23 mouse cellular contexts compared by ENCODE assay signal in genomic region chr1:178631863-178632262, GRCm38 (mm10).
DNase-seq lines count a peak whose midpoint lies in the region; ATAC-seq and TF ChIP-seq lines count a peak whose summit lies in the region.
"Had no signal": no experiment of that assay in that cellular context is flagged by ENCODE, and none has a peak within 500 bp of the region (broad histone marks: within the 10 kb centered on the region; RNA-seq: fewer than 3 reads in every experiment).

No protein-coding gene starts in this region.

- H3K36me3 ChIP-seq in embryonic facial prominence, embryonic 12.5 days, result no peaks in the 10 kb centered on the region
- no peaks in the 10 kb centered on the region; the same call in 1 of the 2 replicates for H3K36me3 ChIP-seq in embryonic facial prominence, embryonic 10.5 days (replicated peaks)
- no peaks in the 10 kb centered on the region for H3K36me3 ChIP-seq in heart, embryonic 16.5 days (ENCODE audit: control insufficient read depth, insufficient read depth)
- peaks cover 0 to 22% of the 10 kb centered on the region in 2 experiments; a peak in 2 of 4 replicates for H3K36me3 ChIP-seq in MEL (ENCODE audit: control insufficient read depth in 1 of 2, insufficient read depth in 2 of 2, low read length in 2 of 2)
- H3K36me3 ChIP-seq in hindbrain, embryonic 12.5 days, result no peaks in the 10 kb centered on the region
- H3K36me3 ChIP-seq: forebrain, embryonic 10.5 days; limb, embryonic 15.5 days; liver, embryonic 15.5 days had no signal

- H3K79me2 ChIP-seq in MEL (ENCODE audit: control insufficient read depth, insufficient read depth, low read length, poor library complexity), result no peaks in the 10 kb centered on the region

- no peak overlapping the region for H3K4me3 ChIP-seq in embryonic facial prominence, embryonic 12.5 days
- H3K4me3 ChIP-seq in embryonic facial prominence, embryonic 10.5 days, result no peak overlapping the region
- H3K4me3 ChIP-seq in heart, embryonic 16.5 days (ENCODE audit: low read length), result no peak overlapping the region
- no peak overlapping the region for H3K4me3 ChIP-seq in MEL (ENCODE audit: control insufficient read depth in 1 of 2, insufficient read depth in 1 of 2, low read depth in 2 of 2, low read length in 2 of 2)
- H3K4me3 ChIP-seq in hindbrain, embryonic 12.5 days, result no peak overlapping the region
- H3K4me3 ChIP-seq: forebrain, embryonic 10.5 days; limb, embryonic 15.5 days; liver, embryonic 15.5 days had no signal

- H3K4me1 ChIP-seq in embryonic facial prominence, embryonic 12.5 days, result peaks cover 35% of the 10 kb centered on the region
- peaks cover 40% of the 10 kb centered on the region for H3K4me1 ChIP-seq in embryonic facial prominence, embryonic 10.5 days
- H3K4me1 ChIP-seq in heart, embryonic 16.5 days (ENCODE audit: control insufficient read depth, insufficient read depth, low read length), result peaks cover 19% of the 10 kb centered on the region
- H3K4me1 ChIP-seq in MEL (ENCODE audit: control insufficient read depth in 1 of 2, insufficient read depth in 2 of 2, low read length in 2 of 2), result peaks cover 18 to 29% of the 10 kb centered on the region in 2 experiments
- H3K4me1 ChIP-seq in hindbrain, embryonic 12.5 days, result peaks cover 15% of the 10 kb centered on the region

- H3K4me2 ChIP-seq in embryonic facial prominence, embryonic 12.5 days (replicated peaks), result no peak overlapping the region
- H3K4me2 ChIP-seq in heart, embryonic 16.5 days (ENCODE audit: low read depth, low read length), result no peak overlapping the region
- H3K4me2 ChIP-seq in hindbrain, embryonic 12.5 days (replicated peaks), result no peak overlapping the region
- H3K4me2 ChIP-seq: hindbrain, embryonic 14.5 days; limb, embryonic 15.5 days; liver, embryonic 15.5 days had no signal

- H3K9ac ChIP-seq in embryonic facial prominence, embryonic 12.5 days, result no peak overlapping the region
- no peak overlapping the region for H3K9ac ChIP-seq in heart, embryonic 16.5 days (ENCODE audit: low read length)
- no peak overlapping the region for H3K9ac ChIP-seq in MEL (ENCODE audit: control insufficient read depth, low read depth, low read length, poor library complexity, severe bottlenecking)
- no peak overlapping the region for H3K9ac ChIP-seq in hindbrain, embryonic 12.5 days
- H3K9ac ChIP-seq: hindbrain, embryonic 14.5 days; limb, embryonic 15.5 days; liver, embryonic 15.5 days had no signal

- no peak for TF ChIP-seq RAD21 in MEL (IDR thresholded peaks at IDR 0.05; ENCODE audit: low read depth, low read length)

- WGBS in embryonic facial prominence, embryonic 12.5 days, result 44% methylated on average over 7 of the region's 7 CpGs
- WGBS in embryonic facial prominence, embryonic 10.5 days, result 57% methylated on average over 7 of the region's 7 CpGs
- WGBS in heart, embryonic 16.5 days, result 28% methylated on average over 7 of the region's 7 CpGs
- WGBS in hindbrain, embryonic 12.5 days, result 68% methylated on average over 7 of the region's 7 CpGs

- H3K27me3 ChIP-seq in embryonic facial prominence, embryonic 12.5 days, result no peaks in the 10 kb centered on the region
- no peaks in the 10 kb centered on the region for H3K27me3 ChIP-seq in embryonic facial prominence, embryonic 10.5 days (replicated peaks; ENCODE audit: low read depth, poor library complexity, severe bottlenecking)
- no peaks in the 10 kb centered on the region for H3K27me3 ChIP-seq in heart, embryonic 16.5 days (ENCODE audit: control insufficient read depth, insufficient read depth, low read length)
- H3K27me3 ChIP-seq in MEL (ENCODE audit: control insufficient read depth in 1 of 2, insufficient read depth in 2 of 2, low read length in 2 of 2), result no peaks in the 10 kb centered on the region
- no peaks in the 10 kb centered on the region for H3K27me3 ChIP-seq in hindbrain, embryonic 12.5 days
- H3K27me3 ChIP-seq: limb, embryonic 15.5 days had no signal

- peak; percentile 5 to 32; a peak in 1 of 4 replicates for TF ChIP-seq EP300 in MEL (IDR thresholded peaks at IDR 0.05; ENCODE audit: low read depth in 1 of 2, low read length in 2 of 2)

- no peak for DNase-seq in embryonic facial prominence, embryonic 10.5 days (ENCODE audit: low spot score)
- DNase-seq in heart, adult 11 months, result no peak
- peak; percentile 34 for DNase-seq in MEL (ENCODE audit: low read depth, low spot score)
- peak; percentile 19 for DNase-seq in lung, postnatal 36 days
- DNase-seq in right cerebral cortex, adult 2 months (ENCODE audit: low spot score in 2 of 2), result no peak
- DNase-seq: adrenal gland, postnatal 14 days; cerebellum, adult 9-10 months; kidney, adult 8-10 months; kidney, postnatal 10 days; left cerebral cortex, postnatal 4 days; midbrain, embryonic 14.5 days; right cerebral cortex, postnatal 14 days; thymus, adult 2 months; thymus, postnatal 4 days had no signal

- TF ChIP-seq POLR2A in MEL (IDR thresholded peaks at IDR 0.05; ENCODE audit: control insufficient read depth in 1 of 2, insufficient read depth in 1 of 2, low read depth in 1 of 2, low read length in 2 of 2, poor library complexity in 1 of 2), result no peak

- TF ChIP-seq CTCF in MEL (IDR thresholded peaks at IDR 0.05 in 2 of 3, conservative IDR thresholded peaks at IDR 0.05 in 1 of 3; ENCODE audit: control insufficient read depth in 1 of 3, insufficient read depth in 1 of 3, low read depth in 2 of 3, low read length in 3 of 3, poor library complexity in 1 of 3, severe bottlenecking in 1 of 3), result no peak

- H3K9me3 ChIP-seq in embryonic facial prominence, embryonic 12.5 days, result no peaks in the 10 kb centered on the region
- no peaks in the 10 kb centered on the region for H3K9me3 ChIP-seq in embryonic facial prominence, embryonic 10.5 days
- H3K9me3 ChIP-seq in heart, embryonic 16.5 days (replicated peaks; ENCODE audit: control insufficient read depth, low read length), result no peaks in the 10 kb centered on the region
- H3K9me3 ChIP-seq in MEL (replicated peaks; ENCODE audit: insufficient read depth, low read length), result no peaks in the 10 kb centered on the region
- no peaks in the 10 kb centered on the region for H3K9me3 ChIP-seq in hindbrain, embryonic 12.5 days (replicated peaks)
- H3K9me3 ChIP-seq: forebrain, embryonic 10.5 days; limb, embryonic 15.5 days; liver, embryonic 15.5 days had no signal

- H3K27ac ChIP-seq in embryonic facial prominence, embryonic 12.5 days, result 0 out of 2 replicates have a peak overlapping the region, but pooled peaks have one; percentile 43
- H3K27ac ChIP-seq in embryonic facial prominence, embryonic 10.5 days (replicated peaks), result no peak overlapping the region
- H3K27ac ChIP-seq in heart, embryonic 16.5 days (ENCODE audit: low read length), result 0 out of 2 replicates have a peak overlapping the region, but pooled peaks have one; percentile 46
- no peak overlapping the region for H3K27ac ChIP-seq in MEL (ENCODE audit: control insufficient read depth, low read depth, low read length)
- H3K27ac ChIP-seq in hindbrain, embryonic 12.5 days, result no peak overlapping the region
- H3K27ac ChIP-seq: forebrain, embryonic 10.5 days; hindbrain, embryonic 14.5 days; limb, embryonic 15.5 days; liver, embryonic 15.5 days; stomach, postnatal 0 days had no signal

- no peak for ATAC-seq in embryonic facial prominence, embryonic 12.5 days (ENCODE audit: insufficient number of reproducible peaks, insufficient read depth, low FRiP score, low TSS enrichment)
- no peak for ATAC-seq in heart, embryonic 16.5 days (replicated peaks; ENCODE audit: extremely low read depth, insufficient read depth, low FRiP score)
- no peak for ATAC-seq in hindbrain, embryonic 12.5 days (ENCODE audit: low FRiP score)
- ATAC-seq: inflammation-experienced regulatory T-cells, adult 6 months had no signal

TF ChIP-seq in MEL, 35 proteins besides CTCF, POLR2A, EP300 and RAD21:
- TF ChIP-seq SIN3A (IDR thresholded peaks at IDR 0.05; ENCODE audit: low read length) (peak; percentile 41; the same call in 1 of the 2 replicates), POLR2AphosphoS2 (IDR thresholded peaks at IDR 0.05; ENCODE audit: low read length) (no peak), GATA1 (IDR thresholded peaks at IDR 0.05; ENCODE audit: low read depth, low read length) (peak; percentile 17; the same call in 1 of the 2 replicates), TBP (IDR thresholded peaks at IDR 0.05; ENCODE audit: low read depth, low read length) (no peak), ETS1 (IDR thresholded peaks at IDR 0.05; ENCODE audit: low read depth, low read length) (peak; percentile 87)

Comparison
In these comparisons a context has a peak if more than half of its experiments do, and no peak if none do; other contexts are left out.
1. H3K27ac ChIP-seq: peak in embryonic facial prominence, embryonic 12.5 days (single experiment) and heart, embryonic 16.5 days (single experiment); none in embryonic facial prominence, embryonic 10.5 days (single experiment), MEL (single experiment) and hindbrain, embryonic 12.5 days (single experiment).
2. DNase-seq: peak in MEL (single experiment) and lung, postnatal 36 days (single experiment); none in embryonic facial prominence, embryonic 10.5 days (single experiment), heart, adult 11 months (single experiment) and right cerebral cortex, adult 2 months (0 of 2).